Mouse (Mus musculus) midbrain, postnatal 0 days (tissue): ENCODE data around the gene Rgs12. TPM values are rescaled to one million over a fixed set of nuclear protein-coding genes. Genes with fewer than 3 reads are reported as not detected.

Experiments used
- ATAC-seq: fragments of 200-750 bp; cut with Nextera tagmentation; 2 replicates; pipeline ENCODE4 v1.8.0; 2017; ENCODE audit warnings: moderate number of reproducible peaks, mild to moderate bottlenecking, moderate TSS enrichment, moderate library complexity; ENCODE audit not compliant: low FRiP score
- DNase-seq: peaks from one replicate; pipeline ENCODE4 v3.0.0-alpha.2; 2015; ENCODE audit warnings: low spot score
- H3K27ac ChIP-seq: fragments of 300-500 bp; sonication (generic); 2 replicates; pipeline ENCODE4 v1.5.1; 2014; ENCODE audit warnings: low read depth, mild to moderate bottlenecking, low read length, mixed read lengths
- H3K27me3 ChIP-seq: fragments of 300-500 bp; sonication (generic); 2 replicates; pipeline ENCODE4 v1.6.1; 2014; ENCODE audit warnings: low read length, control low read depth, mixed read lengths; ENCODE audit not compliant: insufficient read depth
- H3K36me3 ChIP-seq: fragments of 300-500 bp; sonication (generic); 2 replicates; pipeline ENCODE4 v1.6.1; 2014; ENCODE audit warnings: low read length, control low read depth, mixed read lengths; ENCODE audit not compliant: insufficient read depth
- H3K4me1 ChIP-seq: fragments of 300-500 bp; sonication (generic); 2 replicates; pipeline ENCODE4 v1.6.1; 2014; ENCODE audit warnings: mild to moderate bottlenecking, control low read depth, antibody characterized with exemption, low read length, mixed read lengths; ENCODE audit not compliant: insufficient read depth
- H3K4me2 ChIP-seq: fragments of 300-500 bp; sonication (generic); 2 replicates; pipeline ENCODE4 v1.6.1; 2014; ENCODE audit warnings: low read depth, mild to moderate bottlenecking, low read length, mixed read lengths; ENCODE audit not compliant: poor library complexity, severe bottlenecking
- H3K4me3 ChIP-seq: fragments of 300-500 bp; sonication (generic); 2 replicates; pipeline ENCODE4 v1.5.1; 2014; ENCODE audit warnings: low read depth, mild to moderate bottlenecking, low read length, moderate library complexity
- H3K9ac ChIP-seq: fragments of 300-500 bp; sonication (generic); replicated peaks from 2 replicates; pipeline ENCODE4 v1.6.1; 2014; ENCODE audit warnings: mild to moderate bottlenecking, low read length, moderate library complexity, mixed read lengths; ENCODE audit not compliant: poor library complexity, severe bottlenecking
- H3K9me3 ChIP-seq: fragments of 300-500 bp; sonication (generic); 2 replicates; pipeline ENCODE4 v1.6.1; 2016; ENCODE audit warnings: low read length, control low read depth
- CTCF ChIP-seq: IDR thresholded peaks from 2 replicates; pipeline ENCODE4 v1.5.1; 2016; ENCODE audit warnings: antibody characterized with exemption, mild to moderate bottlenecking
- WGBS: fragments of 180-500 bp; shearing (Covaris S2); extraction: QIAGEN DNeasy Blood & Tissue Kit; methylation state at CpG from one replicate; pipeline ENCODE4 v1.1.7; 2014; 5-methylcytosine and 5-hydroxymethylcytosine counted together
- polyA plus RNA-seq: library from polyadenylated mRNA; unstranded; fragments of >200 nt; fragmentation: Nextera tagmentation; extraction: Ambion mirVana; gene quantifications from 2 replicates; pipeline ENCODE4 v1.2.1, GENCODE M21; 2015
- total RNA-seq: library from RNA; depleted of rRNA; stranded (reverse); fragments of >200 nt; gene quantifications from 2 replicates; pipeline ENCODE4 v1.2.3, GENCODE M21; 2014

Gene Rgs12
- total and polyA plus RNA-seq, 2 experiments from 2014 or later: 29.9 to 60.8 TPM

DNA sequence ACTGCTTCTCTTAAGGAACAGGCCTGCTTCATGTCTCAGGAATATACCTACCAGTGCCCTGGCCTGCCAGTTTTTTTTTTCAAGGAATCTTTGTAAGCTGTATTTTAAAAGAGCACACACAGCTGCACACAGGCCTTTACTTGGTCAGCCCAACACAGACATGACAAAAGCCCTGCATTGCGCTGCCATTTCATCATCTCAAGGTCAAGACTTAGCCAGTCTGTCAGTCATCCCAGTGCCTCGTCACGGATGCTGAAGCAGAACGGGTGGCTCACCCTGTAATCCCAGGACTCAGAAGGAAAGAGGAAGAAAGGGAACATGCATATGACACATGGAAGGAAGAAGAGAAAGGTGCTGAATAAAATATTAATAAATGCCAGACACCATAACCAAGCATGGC lies 21.6 kb upstream of the Rgs12 start:
- 87% methylated on average over 4 of the region's 4 CpGs for WGBS
- ATAC-seq: no peak
- TF ChIP-seq CTCF: no peak
- Histone ChIP-seq H3K4me1 (peaks cover 9% of the 10 kb centered on the region), H3K9ac (no peak overlapping the region), H3K4me3 (no peak overlapping the region), H3K36me3 (peaks cover 21% of the 10 kb centered on the region; the same call in 1 of the 2 replicates), H3K27me3 (no peaks in the 10 kb centered on the region), H3K9me3 (no peaks in the 10 kb centered on the region), H3K4me2 (no peak overlapping the region), H3K27ac (no peak overlapping the region)
- no peak for DNase-seq

DNA sequence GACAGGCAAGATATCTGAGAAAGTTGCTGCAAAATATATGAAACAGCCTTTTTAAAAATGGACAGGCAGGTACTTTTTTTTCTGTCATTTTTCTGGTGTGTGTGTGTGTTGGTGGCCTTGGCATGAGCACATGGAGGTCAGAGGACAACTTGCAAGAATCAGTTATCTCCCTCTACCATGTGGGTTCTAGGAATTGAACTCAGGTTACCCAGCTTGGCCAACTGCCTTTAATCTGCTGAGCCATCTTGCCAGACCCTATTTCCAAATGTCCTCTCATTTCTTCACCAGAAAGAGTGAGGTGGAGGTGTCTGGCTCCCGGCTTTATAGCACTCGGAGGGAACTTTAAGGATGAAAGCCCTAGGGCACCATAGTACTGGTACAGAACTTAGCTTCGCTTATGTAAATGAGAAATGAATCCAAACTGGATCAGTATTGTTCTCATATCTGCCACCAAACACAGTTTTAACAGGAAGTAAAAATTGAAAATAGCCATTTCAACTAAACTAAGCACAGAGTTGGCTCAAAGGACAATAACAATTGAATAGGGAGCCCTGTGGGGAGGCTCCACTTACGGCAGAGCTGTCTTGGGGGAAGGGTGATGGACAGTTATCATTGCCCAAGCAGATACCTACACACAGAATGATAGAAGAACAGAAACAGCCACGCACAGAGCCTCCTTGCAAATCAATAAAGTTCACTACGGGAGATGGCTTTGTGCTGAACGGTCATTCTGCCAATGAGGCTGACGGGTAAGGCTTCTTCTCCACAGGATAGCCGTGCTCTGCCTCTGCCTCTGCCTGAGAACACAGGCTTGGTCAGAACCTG lies 18.9 kb upstream of the Rgs12 start:
- Histone ChIP-seq H3K9me3 (no peaks in the 10 kb centered on the region), H3K4me3 (no peak overlapping the region), H3K27me3 (no peaks in the 10 kb centered on the region), H3K27ac (no peak overlapping the region), H3K36me3 (0 out of 2 replicates have a peak, but pooled peaks cover 2% of the 10 kb centered on the region), H3K9ac (no peak overlapping the region), H3K4me1 (peaks cover 9% of the 10 kb centered on the region), H3K4me2 (no peak overlapping the region)
- TF ChIP-seq CTCF: no peak
- WGBS: 73% methylated on average over 9 of the region's 9 CpGs
- DNase-seq (no peak), ATAC-seq (no peak)

DNA sequence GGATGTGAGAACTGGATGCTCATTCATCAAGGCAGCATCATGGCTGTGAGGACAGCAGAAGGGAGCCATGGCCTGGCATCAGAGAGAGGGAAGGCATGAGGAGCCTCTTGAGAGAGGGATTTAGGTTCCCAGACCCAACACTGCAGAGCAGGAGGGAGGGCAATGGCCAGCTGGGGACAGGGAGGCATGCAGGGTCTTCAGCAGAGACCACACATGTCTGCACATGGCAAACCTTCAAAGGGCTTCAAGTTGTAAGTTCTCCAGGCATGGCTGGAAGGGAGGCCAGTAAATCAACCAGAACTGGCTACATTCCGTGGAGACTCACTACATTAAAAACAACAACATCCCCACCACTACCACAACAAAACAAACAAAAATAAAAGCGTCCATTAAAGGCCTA lies 18.2 kb upstream of the Rgs12 start:
- Histone ChIP-seq H3K9me3 (no peaks in the 10 kb centered on the region), H3K36me3 (no peaks in the 10 kb centered on the region), H3K27me3 (no peaks in the 10 kb centered on the region), H3K4me2 (no peak overlapping the region), H3K4me3 (no peak overlapping the region), H3K4me1 (peaks cover 9% of the 10 kb centered on the region), H3K9ac (no peak overlapping the region), H3K27ac (no peak overlapping the region)
- TF ChIP-seq CTCF: no peak
- DNase-seq (no peak), ATAC-seq (no peak)
- 90% methylated on average over 2 of the region's 2 CpGs for WGBS

DNA sequence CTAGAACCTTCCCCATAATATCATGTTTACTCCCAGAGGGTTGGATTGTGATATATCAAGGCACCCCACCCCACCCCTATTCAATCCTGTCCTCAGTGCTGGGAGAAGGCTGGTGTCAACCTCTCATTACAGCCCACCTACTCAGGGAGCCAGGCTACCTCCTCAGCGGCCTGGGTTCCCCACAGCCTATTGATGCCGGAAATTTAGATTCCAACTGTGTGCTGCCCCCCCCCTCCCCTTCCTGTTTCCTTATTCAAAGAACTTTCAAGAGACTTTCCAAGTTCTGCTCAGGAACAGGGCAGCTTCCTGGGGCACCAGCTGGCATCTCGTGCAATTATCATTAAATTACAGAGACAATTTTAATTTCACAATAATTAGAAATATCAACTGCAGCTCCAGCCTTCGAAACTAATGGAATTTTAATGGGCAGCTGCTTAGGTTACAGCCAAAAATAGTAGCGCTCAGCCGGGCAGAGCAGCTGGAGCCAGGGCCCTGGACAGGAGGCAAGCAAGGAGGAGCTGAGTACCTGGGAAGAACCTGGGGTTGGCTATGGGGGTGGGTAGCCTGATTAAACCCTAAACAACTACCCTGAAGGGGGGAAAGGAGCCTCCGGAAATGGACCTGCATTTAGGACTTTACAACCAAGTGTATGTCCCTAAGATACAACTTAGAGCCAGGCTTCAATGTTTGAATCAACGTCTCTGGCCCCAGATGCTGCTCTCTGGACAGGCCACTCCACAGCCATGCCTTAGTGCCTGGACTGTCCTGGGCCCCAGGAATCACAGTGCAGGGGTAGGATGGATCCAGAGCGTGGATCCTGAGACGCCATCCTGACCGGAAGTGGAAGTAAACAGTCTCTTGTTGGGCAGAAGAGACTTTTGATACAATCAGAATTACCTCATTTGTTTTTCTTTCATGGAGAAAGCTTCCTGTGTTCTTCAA lies 17.5 kb upstream of the Rgs12 start:
- ATAC-seq: no peak
- H3K27ac ChIP-seq: peak overlapping the region; percentile 2; the same call in 1 of the 2 replicates
- no peaks in the 10 kb centered on the region for H3K27me3 ChIP-seq
- peak; percentile 39 for DNase-seq
- H3K36me3 ChIP-seq: no peaks in the 10 kb centered on the region
- no peak overlapping the region for H3K9ac ChIP-seq
- 57% methylated on average over 11 of the region's 11 CpGs for WGBS
- no peaks in the 10 kb centered on the region for H3K9me3 ChIP-seq
- no peak overlapping the region for H3K4me3 ChIP-seq
- H3K4me1 ChIP-seq: peaks cover 9% of the 10 kb centered on the region
- no peak for TF ChIP-seq CTCF
- H3K4me2 ChIP-seq: no peak overlapping the region

DNA sequence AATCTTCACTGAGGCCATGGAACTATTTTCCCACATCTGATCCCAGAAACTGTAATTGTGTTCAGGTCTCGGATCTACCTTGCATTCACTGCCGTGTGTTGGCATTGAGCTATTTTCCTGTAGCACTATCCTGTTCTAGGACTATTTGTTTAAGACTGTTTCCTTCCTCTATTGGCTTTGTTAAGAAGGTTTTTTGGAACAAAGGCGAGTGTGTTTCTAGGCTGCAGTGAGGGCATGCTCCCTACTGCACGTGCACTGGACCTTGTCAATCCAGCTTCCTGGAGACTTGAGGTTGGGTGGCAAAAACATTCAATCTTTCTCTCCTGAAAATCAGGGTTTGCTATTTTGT lies 16.8 kb upstream of the Rgs12 start:
- no peak overlapping the region for H3K9ac ChIP-seq
- H3K9me3 ChIP-seq: no peaks in the 10 kb centered on the region
- no peaks in the 10 kb centered on the region for H3K27me3 ChIP-seq
- no peak for ATAC-seq
- no peak overlapping the region for H3K4me3 ChIP-seq
- 39% methylated on average over 4 of the region's 4 CpGs for WGBS
- H3K27ac ChIP-seq: no peak overlapping the region
- no peak overlapping the region for H3K4me2 ChIP-seq
- no peaks in the 10 kb centered on the region for H3K36me3 ChIP-seq
- TF ChIP-seq CTCF: no peak
- DNase-seq: no peak
- H3K4me1 ChIP-seq: peaks cover 9% of the 10 kb centered on the region

DNA sequence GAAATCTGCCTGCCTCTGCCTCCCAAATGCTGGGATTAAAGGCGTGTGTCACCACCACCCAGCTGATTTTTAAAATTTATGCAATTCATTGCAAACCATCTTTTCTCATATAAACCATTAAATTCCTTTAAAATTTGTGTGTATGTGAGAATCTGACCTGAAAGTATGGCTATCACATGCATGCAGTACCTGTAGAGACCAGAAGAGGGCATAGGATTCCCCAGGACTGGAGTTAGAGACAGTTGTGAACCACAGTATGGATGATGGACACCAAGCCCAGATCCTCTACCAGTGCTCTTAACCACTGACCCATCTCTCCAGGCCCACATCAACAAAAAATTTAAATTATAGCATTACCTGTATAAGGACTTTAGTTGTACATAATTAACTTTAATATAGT lies 15.8 kb upstream of the Rgs12 start:
- no peak overlapping the region for H3K9ac ChIP-seq

More for the DNA sequence above, 15.8 kb upstream of the Rgs12 start:
- H3K9me3 ChIP-seq: no peaks in the 10 kb centered on the region
- ATAC-seq (no peak), DNase-seq (no peak)
- WGBS: 95% methylated on average over 1 of the region's 1 CpGs
- no peak overlapping the region for H3K4me3 ChIP-seq
- no peaks in the 10 kb centered on the region for H3K36me3 ChIP-seq
- H3K4me2 ChIP-seq: no peak overlapping the region
- H3K27me3 ChIP-seq: no peaks in the 10 kb centered on the region
- H3K27ac ChIP-seq: no peak overlapping the region
- TF ChIP-seq CTCF: peak; percentile 66
- peaks cover 9% of the 10 kb centered on the region for H3K4me1 ChIP-seq
